Mouse (Mus musculus): Measurements from ENCODE around the gene Elmo1. TPM values are rescaled to one million over a fixed set of nuclear protein-coding genes. Genes with fewer than 3 reads are reported as not detected.

The Elmo1 gene
- polyA plus RNA-seq, 1 experiment from 2014 or later: 10.6 TPM

DNA sequence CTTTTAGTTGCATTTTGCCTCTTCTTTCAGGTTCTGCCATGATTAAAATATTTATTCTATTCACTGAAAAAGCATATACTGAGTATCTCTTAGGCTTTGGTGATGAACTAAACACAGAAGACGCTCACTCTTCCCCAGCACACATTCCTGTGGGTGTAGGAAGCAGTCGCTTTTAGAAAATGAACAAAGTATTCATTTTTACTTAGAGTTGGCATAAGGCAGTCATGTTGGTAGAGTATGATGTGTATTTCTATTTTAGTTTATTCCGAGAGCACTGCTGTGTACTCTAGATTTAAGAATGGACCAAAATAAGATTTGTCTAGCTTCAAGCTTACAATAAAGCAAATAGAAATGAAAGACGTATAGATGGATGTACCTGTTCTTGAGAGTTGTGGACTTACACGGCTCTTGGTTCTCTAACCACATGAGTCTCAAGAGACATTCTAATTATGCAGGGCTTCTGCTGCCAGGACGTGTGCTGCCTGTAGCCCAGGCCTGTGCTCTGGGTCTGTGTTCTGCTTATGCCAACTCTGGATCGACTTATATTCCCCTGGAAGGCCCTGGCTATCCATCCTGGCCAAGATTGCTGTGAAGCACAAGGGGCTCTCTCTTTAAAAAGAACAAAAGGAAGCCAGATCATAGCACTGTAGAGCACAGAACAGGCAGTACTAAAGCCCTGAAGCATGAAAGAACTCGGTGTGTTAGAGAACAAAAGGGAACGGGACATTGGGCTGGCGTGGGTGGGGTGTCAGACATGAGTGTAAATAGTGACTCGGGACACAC, 137.7 kb downstream of the Elmo1 start:
- H3K9ac ChIP-seq (ENCODE audit: low read depth, low read length): no peak overlapping the region
- no peaks in the 10 kb centered on the region for H3K9me3 ChIP-seq (ENCODE audit: control insufficient read depth, low read length)
- ATAC-seq (replicated peaks; ENCODE audit: low FRiP score): no peak
- H3K4me3 ChIP-seq (ENCODE audit: low read depth, low read length): no peak overlapping the region
- DNase-seq (ENCODE audit: low spot score): no peak
- no peak overlapping the region for H3K4me2 ChIP-seq
- 87% methylated on average over 11 of the region's 11 CpGs for WGBS
- no peaks in the 10 kb centered on the region for H3K27me3 ChIP-seq (replicated peaks; ENCODE audit: control insufficient read depth, insufficient read depth, low read length)
- H3K36me3 ChIP-seq (ENCODE audit: control insufficient read depth, insufficient read depth, low read length): no peaks in the 10 kb centered on the region
- no peaks in the 10 kb centered on the region for H3K4me1 ChIP-seq (replicated peaks; ENCODE audit: control insufficient read depth, insufficient read depth, low read length)
- H3K27ac ChIP-seq (ENCODE audit: low read depth, low read length): no peak overlapping the region

GRCm38 (mm10) chr13:20231837-20232728, 141.7 kb downstream of the Elmo1 start:
- DNase-seq (ENCODE audit: low spot score): no peak
- Histone ChIP-seq H3K9ac (ENCODE audit: low read depth, low read length) (no peak overlapping the region), H3K27me3 (replicated peaks; ENCODE audit: control insufficient read depth, insufficient read depth, low read length) (no peaks in the 10 kb centered on the region), H3K36me3 (ENCODE audit: control insufficient read depth, insufficient read depth, low read length) (no peaks in the 10 kb centered on the region), H3K4me1 (replicated peaks; ENCODE audit: control insufficient read depth, insufficient read depth, low read length) (no peaks in the 10 kb centered on the region), H3K4me3 (ENCODE audit: low read depth, low read length) (no peak overlapping the region), H3K9me3 (ENCODE audit: control insufficient read depth, low read length) (no peaks in the 10 kb centered on the region), H3K27ac (ENCODE audit: low read depth, low read length) (no peak overlapping the region), H3K4me2 (no peak overlapping the region)
- ATAC-seq (replicated peaks; ENCODE audit: low FRiP score): no peak
- 37% methylated on average over 11 of the region's 11 CpGs for WGBS

DNA sequence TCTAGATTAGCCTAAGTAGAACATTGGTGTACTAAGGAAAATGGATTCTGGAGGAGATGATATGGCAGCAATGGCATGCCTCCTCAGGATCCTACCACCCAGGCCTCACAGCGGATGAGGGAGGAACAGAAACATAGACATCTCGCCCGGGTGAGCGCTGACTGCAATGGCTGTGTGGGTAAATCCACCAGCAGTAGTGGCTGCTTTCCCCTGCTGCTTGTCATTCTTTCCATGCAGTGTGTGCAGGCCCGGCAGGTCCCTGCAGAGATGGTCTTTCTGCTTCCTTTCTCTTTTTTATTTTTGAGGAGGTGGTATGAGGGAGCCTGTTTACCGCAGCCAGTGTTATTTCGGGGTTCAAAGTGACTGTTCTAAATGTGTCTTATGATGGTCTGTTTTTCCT, 143.3 kb downstream of the Elmo1 start:
- H3K9ac ChIP-seq (ENCODE audit: low read depth, low read length): no peak overlapping the region
- H3K27me3 ChIP-seq (replicated peaks; ENCODE audit: control insufficient read depth, insufficient read depth, low read length): no peaks in the 10 kb centered on the region
- no peak overlapping the region for H3K4me2 ChIP-seq
- H3K27ac ChIP-seq (ENCODE audit: low read depth, low read length): no peak overlapping the region
- no peaks in the 10 kb centered on the region; the same call in 1 of the 2 replicates for H3K4me1 ChIP-seq (replicated peaks; ENCODE audit: control insufficient read depth, insufficient read depth, low read length)
- DNase-seq (ENCODE audit: low spot score) (no peak), ATAC-seq (replicated peaks; ENCODE audit: low FRiP score) (no peak)
- no peaks in the 10 kb centered on the region for H3K9me3 ChIP-seq (ENCODE audit: control insufficient read depth, low read length)
- no peaks in the 10 kb centered on the region for H3K36me3 ChIP-seq (ENCODE audit: control insufficient read depth, insufficient read depth, low read length)
- no peak overlapping the region for H3K4me3 ChIP-seq (ENCODE audit: low read depth, low read length)
- 92% methylated on average over 7 of the region's 7 CpGs for WGBS

DNA sequence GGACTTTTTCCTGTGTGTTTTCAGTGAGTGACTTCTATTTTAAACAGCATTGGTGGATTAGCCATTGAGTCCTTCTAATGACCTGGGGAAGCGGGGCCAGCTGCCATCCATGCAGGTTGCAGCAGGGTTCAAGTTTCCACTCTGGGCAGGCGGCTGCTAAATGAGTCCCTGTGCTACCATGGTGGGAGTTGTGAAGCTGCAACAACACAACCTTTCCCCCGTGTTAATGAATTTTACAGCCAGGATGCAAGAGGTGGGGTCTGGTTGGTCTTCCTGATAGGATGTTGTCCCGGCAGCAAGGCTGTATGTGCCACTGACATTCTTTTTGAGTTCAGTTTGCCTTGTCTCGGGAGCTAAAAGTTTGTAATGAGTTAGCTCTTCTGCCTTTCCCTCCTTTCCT, 147.2 kb downstream of the Elmo1 start:
- no peak overlapping the region for H3K4me2 ChIP-seq
- no peaks in the 10 kb centered on the region for H3K36me3 ChIP-seq (ENCODE audit: control insufficient read depth, insufficient read depth, low read length)
- no peaks in the 10 kb centered on the region for H3K27me3 ChIP-seq (replicated peaks; ENCODE audit: control insufficient read depth, insufficient read depth, low read length)
- H3K27ac ChIP-seq (ENCODE audit: low read depth, low read length): no peak overlapping the region
- no peaks in the 10 kb centered on the region for H3K9me3 ChIP-seq (ENCODE audit: control insufficient read depth, low read length)
- no peak overlapping the region for H3K9ac ChIP-seq (ENCODE audit: low read depth, low read length)
- DNase-seq (ENCODE audit: low spot score) (no peak), ATAC-seq (replicated peaks; ENCODE audit: low FRiP score) (no peak)
- no peak overlapping the region for H3K4me3 ChIP-seq (ENCODE audit: low read depth, low read length)
- no peaks in the 10 kb centered on the region; the same call in 1 of the 2 replicates for H3K4me1 ChIP-seq (replicated peaks; ENCODE audit: control insufficient read depth, insufficient read depth, low read length)
- WGBS: 67% methylated on average over 5 of the region's 5 CpGs

DNA sequence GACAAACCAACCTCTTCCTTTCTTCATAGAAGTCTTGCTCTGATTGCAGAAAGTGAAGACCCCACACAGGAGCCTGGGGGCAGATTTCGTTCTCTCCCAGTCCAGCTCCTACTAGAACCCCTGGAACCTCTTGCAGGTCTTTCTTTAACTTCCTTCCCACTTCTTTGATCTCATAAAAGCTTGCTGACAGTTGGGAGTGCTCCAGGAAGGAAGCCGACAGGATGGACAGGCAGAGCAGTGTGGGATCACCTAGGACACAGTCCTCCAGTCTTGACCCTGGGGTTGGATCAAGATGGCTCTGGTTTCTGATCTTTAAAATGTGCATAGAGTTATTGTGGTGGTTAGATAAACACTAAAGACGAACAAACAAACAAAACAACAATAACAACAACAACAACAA, 147.8 kb downstream of the Elmo1 start:
- DNase-seq (ENCODE audit: low spot score): no peak
- no peak overlapping the region for H3K4me2 ChIP-seq
- H3K9ac ChIP-seq (ENCODE audit: low read depth, low read length): no peak overlapping the region
- no peaks in the 10 kb centered on the region; the same call in 1 of the 2 replicates for H3K4me1 ChIP-seq (replicated peaks; ENCODE audit: control insufficient read depth, insufficient read depth, low read length)
- 68% methylated on average over 3 of the region's 3 CpGs for WGBS
- no peak overlapping the region for H3K27ac ChIP-seq (ENCODE audit: low read depth, low read length)
- H3K9me3 ChIP-seq (ENCODE audit: control insufficient read depth, low read length): no peaks in the 10 kb centered on the region
- ATAC-seq (replicated peaks; ENCODE audit: low FRiP score): no peak
- H3K4me3 ChIP-seq (ENCODE audit: low read depth, low read length): no peak overlapping the region
- H3K36me3 ChIP-seq (ENCODE audit: control insufficient read depth, insufficient read depth, low read length): no peaks in the 10 kb centered on the region
- H3K27me3 ChIP-seq (replicated peaks; ENCODE audit: control insufficient read depth, insufficient read depth, low read length): no peaks in the 10 kb centered on the region

GRCm38 (mm10) chr13:20238743-20239142, 148.3 kb downstream of the Elmo1 start:
- H3K4me3 ChIP-seq (ENCODE audit: low read depth, low read length): no peak overlapping the region
- no peak overlapping the region for H3K9ac ChIP-seq (ENCODE audit: low read depth, low read length)
- 65% methylated on average over 3 of the region's 3 CpGs for WGBS
- H3K27me3 ChIP-seq (replicated peaks; ENCODE audit: control insufficient read depth, insufficient read depth, low read length): no peaks in the 10 kb centered on the region
- H3K27ac ChIP-seq (ENCODE audit: low read depth, low read length): no peak overlapping the region
- no peaks in the 10 kb centered on the region for H3K36me3 ChIP-seq (ENCODE audit: control insufficient read depth, insufficient read depth, low read length)
- no peak for ATAC-seq (replicated peaks; ENCODE audit: low FRiP score)
- no peak overlapping the region for H3K4me2 ChIP-seq
- H3K4me1 ChIP-seq (replicated peaks; ENCODE audit: control insufficient read depth, insufficient read depth, low read length): no peaks in the 10 kb centered on the region; the same call in 1 of the 2 replicates
- H3K9me3 ChIP-seq (ENCODE audit: control insufficient read depth, low read length): no peaks in the 10 kb centered on the region
- DNase-seq (ENCODE audit: low spot score): no peak

DNA sequence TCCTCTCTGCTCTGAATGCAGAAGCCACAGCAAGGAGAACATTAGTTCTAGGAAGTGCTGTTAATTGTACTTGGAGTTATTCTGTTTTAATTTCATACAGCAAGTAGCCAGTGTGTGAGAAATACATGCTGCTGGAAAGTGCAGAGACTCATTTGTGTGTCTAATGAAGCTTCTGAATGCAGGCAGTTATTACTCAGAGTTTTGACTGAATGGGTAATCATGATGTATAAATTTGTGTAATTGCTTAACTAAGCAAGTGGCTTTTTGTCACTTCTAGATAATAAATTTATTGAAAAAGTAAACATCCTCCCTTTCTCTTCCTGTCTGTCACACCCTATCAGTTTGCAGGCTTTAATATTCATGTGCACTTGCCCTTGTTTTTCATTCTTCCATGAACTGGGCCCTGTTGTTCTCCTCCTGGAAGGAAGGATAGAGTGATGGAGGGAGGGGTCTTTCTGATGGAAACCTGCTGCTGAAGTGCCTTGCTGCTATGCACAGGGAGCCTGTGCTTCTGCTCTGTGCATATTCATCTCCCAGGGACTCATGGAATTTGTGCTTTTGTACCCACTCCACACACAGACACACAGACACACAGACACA, 159.8 kb downstream of the Elmo1 start:
- Histone ChIP-seq H3K4me3 (ENCODE audit: low read depth, low read length) (no peak overlapping the region), H3K9me3 (ENCODE audit: control insufficient read depth, low read length) (no peaks in the 10 kb centered on the region), H3K27ac (ENCODE audit: low read depth, low read length) (no peak overlapping the region), H3K36me3 (ENCODE audit: control insufficient read depth, insufficient read depth, low read length) (no peaks in the 10 kb centered on the region), H3K4me1 (replicated peaks; ENCODE audit: control insufficient read depth, insufficient read depth, low read length) (no peaks in the 10 kb centered on the region), H3K4me2 (no peak overlapping the region), H3K27me3 (replicated peaks; ENCODE audit: control insufficient read depth, insufficient read depth, low read length) (no peaks in the 10 kb centered on the region), H3K9ac (ENCODE audit: low read depth, low read length) (no peak overlapping the region)
- ATAC-seq (replicated peaks; ENCODE audit: low FRiP score): no peak
- DNase-seq (ENCODE audit: low spot score): no peak

GRCm38 (mm10) chr13:20254911-20255310, 164.5 kb downstream of the Elmo1 start:
- Histone ChIP-seq H3K4me3 (ENCODE audit: low read depth, low read length) (no peak overlapping the region), H3K9me3 (ENCODE audit: control insufficient read depth, low read length) (no peaks in the 10 kb centered on the region), H3K27ac (ENCODE audit: low read depth, low read length) (no peak overlapping the region), H3K27me3 (replicated peaks; ENCODE audit: control insufficient read depth, insufficient read depth, low read length) (no peaks in the 10 kb centered on the region), H3K4me2 (no peak overlapping the region), H3K4me1 (replicated peaks; ENCODE audit: control insufficient read depth, insufficient read depth, low read length) (no peaks in the 10 kb centered on the region), H3K36me3 (ENCODE audit: control insufficient read depth, insufficient read depth, low read length) (no peaks in the 10 kb centered on the region), H3K9ac (ENCODE audit: low read depth, low read length) (no peak overlapping the region)
- 83% methylated on average over 6 of the region's 6 CpGs for WGBS
- DNase-seq (ENCODE audit: low spot score): no peak
- no peak for ATAC-seq (replicated peaks; ENCODE audit: low FRiP score)
